Mouse (Mus musculus) kidney, adult 8-10 months (tissue): ENCODE measurements at regions not wholly inside any gene's neighbourhood (a gene's known extent, or its start where the extent isn't known, plus 50 kb on each side); places are given as distances from the start of the nearest gene placed in this dataset.

Source experiments
- DNase-seq, 2 experiments: peaks; one replicate each; pipeline ENCODE4 v3.0.0; 2022

- DNase-seq, result peak; percentile 17 to 45
Measured at GRCm38 (mm10) chr13:28633541-28634041, 319.9 kb downstream of the Sox4 start.

- peak; percentile 21 to 30 for DNase-seq
Measured at GRCm38 (mm10) chr13:28629431-28630331, 323.8 kb downstream of the Sox4 start.

GRCm38 (mm10) chr13:28628751-28629150 lies 324.8 kb downstream of the Sox4 start:
- no peak for DNase-seq

GRCm38 (mm10) chr13:28618961-28619360 lies 334.6 kb downstream of the Sox4 start:
- no peak for DNase-seq

- no peak for DNase-seq
Measured at GRCm38 (mm10) chr13:28617503-28617902, 336.0 kb downstream of the Sox4 start.

GRCm38 (mm10) chr13:28616645-28617381 lies 336.7 kb downstream of the Sox4 start:
- DNase-seq, result no peak

GRCm38 (mm10) chr13:28607551-28608114 lies 345.9 kb downstream of the Sox4 start:
- DNase-seq, result no peak

- DNase-seq, result no peak
Measured at GRCm38 (mm10) chr13:28606651-28607050, 346.9 kb downstream of the Sox4 start.

GRCm38 (mm10) chr13:28605833-28606232 lies 347.7 kb downstream of the Sox4 start:
- no peak for DNase-seq

GRCm38 (mm10) chr13:28604016-28604415 lies 346.7 kb downstream of the Gm11361 start:
- DNase-seq, result peak; percentile 74 to 77

- DNase-seq, result peak; percentile 20 to 25
Measured at GRCm38 (mm10) chr13:28600792-28601191, 343.5 kb downstream of the Gm11361 start.

GRCm38 (mm10) chr13:28596367-28596766 lies 339.0 kb downstream of the Gm11361 start:
- DNase-seq, result no peak

GRCm38 (mm10) chr13:28592176-28592575 lies 334.8 kb downstream of the Gm11361 start:
- no peak for DNase-seq

- no peak for DNase-seq
Measured at GRCm38 (mm10) chr13:28587977-28588376, 330.6 kb downstream of the Gm11361 start.

- no peak for DNase-seq
Measured at GRCm38 (mm10) chr13:28586693-28587092, 329.4 kb downstream of the Gm11361 start.

GRCm38 (mm10) chr13:28586140-28586539 lies 328.8 kb downstream of the Gm11361 start:
- DNase-seq, result no peak

GRCm38 (mm10) chr13:28583617-28584016 lies 326.3 kb downstream of the Gm11361 start:
- DNase-seq, result no peak

GRCm38 (mm10) chr13:28575202-28575851 lies 318.0 kb downstream of the Gm11361 start:
- no peak for DNase-seq

GRCm38 (mm10) chr13:28573364-28573763 lies 316.0 kb downstream of the Gm11361 start:
- no peak for DNase-seq

GRCm38 (mm10) chr13:28572448-28572847 lies 315.1 kb downstream of the Gm11361 start:
- no peak for DNase-seq

GRCm38 (mm10) chr13:28571716-28572115 lies 314.4 kb downstream of the Gm11361 start:
- no peak for DNase-seq

GRCm38 (mm10) chr13:28563585-28563984 lies 306.3 kb downstream of the Gm11361 start:
- no peak for DNase-seq

- no peak for DNase-seq
Measured at GRCm38 (mm10) chr13:28560081-28560480, 302.8 kb downstream of the Gm11361 start.
